Mouse (Mus musculus): ENCODE measurements around the gene D430041D05Rik. TPM values are rescaled to one million over a fixed set of nuclear protein-coding genes. Genes with fewer than 3 reads are reported as not detected.

Gene D430041D05Rik
- polyA plus RNA-seq, 1 experiment from 2014 or later: 0.06 TPM

- Histone ChIP-seq H3K4me3 (ENCODE audit: low read depth, low read length) (no peak overlapping the region), H3K36me3 (ENCODE audit: control insufficient read depth, insufficient read depth, low read length) (no peaks in the 10 kb centered on the region), H3K4me1 (replicated peaks; ENCODE audit: control insufficient read depth, insufficient read depth) (no peaks in the 10 kb centered on the region), H3K27ac (replicated peaks) (no peak overlapping the region), H3K9me3 (ENCODE audit: control insufficient read depth, low read length) (no peaks in the 10 kb centered on the region), H3K9ac (ENCODE audit: low read length) (no peak overlapping the region), H3K4me2 (replicated peaks; ENCODE audit: low read depth) (no peak overlapping the region), H3K27me3 (ENCODE audit: control insufficient read depth, insufficient read depth, low read length) (no peaks in the 10 kb centered on the region)
- DNase-seq (ENCODE audit: low spot score) (no peak), ATAC-seq (ENCODE audit: low FRiP score, low TSS enrichment) (no peak)
- WGBS: 89% methylated on average over 8 of the region's 8 CpGs
- TF ChIP-seq CTCF (IDR thresholded peaks at IDR 0.05; ENCODE audit: low read depth) (no peak), EP300 (optimal IDR thresholded peaks at IDR 0.05) (no peak)
These were observed 127.3 kb downstream of the D430041D05Rik start for GRCm38 (mm10) chr2:104283401-104283955.

- DNase-seq (ENCODE audit: low spot score): no peak
- Histone ChIP-seq H3K27ac (replicated peaks) (no peak overlapping the region), H3K4me1 (replicated peaks; ENCODE audit: control insufficient read depth, insufficient read depth) (no peaks in the 10 kb centered on the region), H3K9me3 (ENCODE audit: control insufficient read depth, low read length) (no peaks in the 10 kb centered on the region), H3K27me3 (ENCODE audit: control insufficient read depth, insufficient read depth, low read length) (no peaks in the 10 kb centered on the region), H3K9ac (ENCODE audit: low read length) (no peak overlapping the region), H3K36me3 (ENCODE audit: control insufficient read depth, insufficient read depth, low read length) (no peaks in the 10 kb centered on the region), H3K4me3 (ENCODE audit: low read depth, low read length) (no peak overlapping the region), H3K4me2 (replicated peaks; ENCODE audit: low read depth) (no peak overlapping the region)
- TF ChIP-seq EP300 (optimal IDR thresholded peaks at IDR 0.05) (no peak), CTCF (IDR thresholded peaks at IDR 0.05; ENCODE audit: low read depth) (no peak)
- no peak for ATAC-seq (ENCODE audit: low FRiP score, low TSS enrichment)
- 81% methylated on average over 2 of the region's 2 CpGs for WGBS
These were observed 128.0 kb downstream of the D430041D05Rik start for GRCm38 (mm10) chr2:104282835-104283234.

DNA sequence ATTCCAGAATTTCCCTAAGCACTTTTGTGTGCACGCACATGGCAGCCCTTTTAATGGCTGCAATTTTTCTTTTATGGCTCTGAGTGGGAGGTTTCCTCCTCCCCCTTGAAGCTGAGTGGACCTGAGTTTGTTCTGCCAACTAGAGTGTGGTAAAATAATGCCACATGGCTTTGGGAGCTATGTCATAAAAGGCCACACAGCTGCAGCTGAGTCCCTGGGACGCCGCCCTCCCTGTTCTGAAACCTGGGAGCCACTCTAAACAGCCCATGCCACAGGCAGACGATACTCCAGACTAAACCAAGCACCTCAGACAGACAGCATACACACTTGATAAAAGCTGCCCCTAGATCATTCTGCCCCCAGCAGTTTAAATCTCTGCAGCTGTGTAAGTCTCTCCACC lies 143.8 kb downstream of the D430041D05Rik start:
- TF ChIP-seq CTCF (IDR thresholded peaks at IDR 0.05; ENCODE audit: low read depth): no peak
- H3K9ac ChIP-seq (ENCODE audit: low read length): no peak overlapping the region
- H3K4me1 ChIP-seq (replicated peaks; ENCODE audit: control insufficient read depth, insufficient read depth): no peaks in the 10 kb centered on the region
- DNase-seq (ENCODE audit: low spot score) (no peak), ATAC-seq (ENCODE audit: low FRiP score, low TSS enrichment) (no peak)
- no peaks in the 10 kb centered on the region for H3K36me3 ChIP-seq (ENCODE audit: control insufficient read depth, insufficient read depth, low read length)
- no peaks in the 10 kb centered on the region for H3K9me3 ChIP-seq (ENCODE audit: control insufficient read depth, low read length)
- WGBS: 43% methylated on average over 4 of the region's 4 CpGs
- no peak overlapping the region for H3K4me2 ChIP-seq (replicated peaks; ENCODE audit: low read depth)
- H3K4me3 ChIP-seq (ENCODE audit: low read depth, low read length): no peak overlapping the region
- H3K27me3 ChIP-seq (ENCODE audit: control insufficient read depth, insufficient read depth, low read length): no peaks in the 10 kb centered on the region
- H3K27ac ChIP-seq (replicated peaks): no peak overlapping the region

GRCm38 (mm10) chr2:104261741-104262067 lies 149.1 kb downstream of the D430041D05Rik start:
- no peak for TF ChIP-seq EP300 (optimal IDR thresholded peaks at IDR 0.05)
- no peak for TF ChIP-seq CTCF (IDR thresholded peaks at IDR 0.05; ENCODE audit: low read depth)
- no peak overlapping the region for H3K27ac ChIP-seq (replicated peaks)
- H3K36me3 ChIP-seq (ENCODE audit: control insufficient read depth, insufficient read depth, low read length): no peaks in the 10 kb centered on the region
- no peaks in the 10 kb centered on the region for H3K27me3 ChIP-seq (ENCODE audit: control insufficient read depth, insufficient read depth, low read length)
- no peaks in the 10 kb centered on the region for H3K9me3 ChIP-seq (ENCODE audit: control insufficient read depth, low read length)
- no peaks in the 10 kb centered on the region for H3K4me1 ChIP-seq (replicated peaks; ENCODE audit: control insufficient read depth, insufficient read depth)
- no peak overlapping the region for H3K4me3 ChIP-seq (ENCODE audit: low read depth, low read length)
- H3K4me2 ChIP-seq (replicated peaks; ENCODE audit: low read depth): no peak overlapping the region
- H3K9ac ChIP-seq (ENCODE audit: low read length): no peak overlapping the region
- ATAC-seq (ENCODE audit: low FRiP score, low TSS enrichment) (no peak), DNase-seq (ENCODE audit: low spot score) (no peak)
- 72% methylated on average over 4 of the region's 4 CpGs for WGBS

DNA sequence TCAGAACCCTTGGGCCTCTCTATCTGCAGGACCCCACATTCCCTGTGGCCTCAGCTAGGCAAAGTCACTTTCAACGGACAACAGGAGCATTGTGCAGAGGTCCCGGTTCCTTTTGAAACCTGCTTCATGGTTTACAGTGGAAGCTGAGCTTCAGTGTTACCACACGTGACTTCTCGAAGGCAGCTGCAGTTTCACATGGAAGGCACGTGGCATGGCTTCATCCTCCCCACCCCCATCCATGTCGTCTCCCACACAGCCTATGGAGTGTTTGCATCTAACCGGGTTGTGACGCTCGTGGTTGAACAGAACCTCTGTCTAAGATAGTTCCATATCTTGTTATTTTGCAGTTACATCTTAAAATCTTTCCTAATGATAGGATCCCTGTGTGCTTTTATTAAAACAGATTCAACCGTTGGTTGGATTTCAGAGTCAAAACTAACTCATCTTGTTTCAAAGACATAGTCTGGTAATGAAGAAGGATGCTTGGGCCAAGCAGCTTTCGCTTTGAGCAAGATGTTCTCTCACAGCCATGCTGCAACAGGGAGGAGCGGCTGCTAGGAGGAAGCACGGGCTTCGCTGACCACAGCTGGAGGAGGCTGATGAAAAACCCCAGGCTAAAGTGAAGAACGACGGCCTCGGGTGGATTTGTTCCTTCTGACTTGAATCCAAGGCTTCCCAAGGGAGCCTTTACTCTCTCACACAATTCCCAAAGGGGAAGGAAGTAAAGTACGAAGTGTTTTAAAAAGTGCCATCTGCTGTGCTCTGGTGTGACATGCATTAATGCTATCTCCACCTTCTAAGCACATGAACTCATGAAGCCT lies 149.7 kb downstream of the D430041D05Rik start:
- Histone ChIP-seq H3K9ac (ENCODE audit: low read length) (no peak overlapping the region), H3K27me3 (ENCODE audit: control insufficient read depth, insufficient read depth, low read length) (no peaks in the 10 kb centered on the region), H3K4me1 (replicated peaks; ENCODE audit: control insufficient read depth, insufficient read depth) (no peaks in the 10 kb centered on the region), H3K4me3 (ENCODE audit: low read depth, low read length) (no peak overlapping the region), H3K4me2 (replicated peaks; ENCODE audit: low read depth) (no peak overlapping the region), H3K36me3 (ENCODE audit: control insufficient read depth, insufficient read depth, low read length) (no peaks in the 10 kb centered on the region), H3K27ac (replicated peaks) (no peak overlapping the region), H3K9me3 (ENCODE audit: control insufficient read depth, low read length) (no peaks in the 10 kb centered on the region)
- 73% methylated on average over 18 of the region's 18 CpGs for WGBS
- DNase-seq (ENCODE audit: low spot score): no peak
- ATAC-seq (ENCODE audit: low FRiP score, low TSS enrichment): no peak
- TF ChIP-seq CTCF (IDR thresholded peaks at IDR 0.05; ENCODE audit: low read depth): no peak
- no peak for TF ChIP-seq EP300 (optimal IDR thresholded peaks at IDR 0.05)

- Histone ChIP-seq H3K36me3 (ENCODE audit: control insufficient read depth, insufficient read depth, low read length) (no peaks in the 10 kb centered on the region), H3K4me1 (replicated peaks; ENCODE audit: control insufficient read depth, insufficient read depth) (no peaks in the 10 kb centered on the region), H3K9ac (ENCODE audit: low read length) (no peak overlapping the region), H3K4me2 (replicated peaks; ENCODE audit: low read depth) (no peak overlapping the region), H3K27me3 (ENCODE audit: control insufficient read depth, insufficient read depth, low read length) (no peaks in the 10 kb centered on the region), H3K4me3 (ENCODE audit: low read depth, low read length) (no peak overlapping the region), H3K9me3 (ENCODE audit: control insufficient read depth, low read length) (no peaks in the 10 kb centered on the region), H3K27ac (replicated peaks) (no peak overlapping the region)
- 60% methylated on average over 15 of the region's 15 CpGs for WGBS
- ATAC-seq (ENCODE audit: low FRiP score, low TSS enrichment) (no peak), DNase-seq (ENCODE audit: low spot score) (no peak)
- no peak for TF ChIP-seq CTCF (IDR thresholded peaks at IDR 0.05; ENCODE audit: low read depth)
- TF ChIP-seq EP300 (optimal IDR thresholded peaks at IDR 0.05): no peak
These were observed 154.2 kb downstream of the D430041D05Rik start for GRCm38 (mm10) chr2:104256585-104256984.
